Mouse (Mus musculus) cerebellum, adult 9-11 months (tissue): Measurements from ENCODE around the gene Dtd1.
"Not testable (repeated sequence)": the region's sequence is repeated elsewhere in the genome, so short reads cannot be mapped to it uniquely, and the experiment has no call there.

Experiments used
- DNase-seq: peaks from one replicate; pipeline ENCODE4 v3.0.0; 2022

Dtd1 gene

DNA sequence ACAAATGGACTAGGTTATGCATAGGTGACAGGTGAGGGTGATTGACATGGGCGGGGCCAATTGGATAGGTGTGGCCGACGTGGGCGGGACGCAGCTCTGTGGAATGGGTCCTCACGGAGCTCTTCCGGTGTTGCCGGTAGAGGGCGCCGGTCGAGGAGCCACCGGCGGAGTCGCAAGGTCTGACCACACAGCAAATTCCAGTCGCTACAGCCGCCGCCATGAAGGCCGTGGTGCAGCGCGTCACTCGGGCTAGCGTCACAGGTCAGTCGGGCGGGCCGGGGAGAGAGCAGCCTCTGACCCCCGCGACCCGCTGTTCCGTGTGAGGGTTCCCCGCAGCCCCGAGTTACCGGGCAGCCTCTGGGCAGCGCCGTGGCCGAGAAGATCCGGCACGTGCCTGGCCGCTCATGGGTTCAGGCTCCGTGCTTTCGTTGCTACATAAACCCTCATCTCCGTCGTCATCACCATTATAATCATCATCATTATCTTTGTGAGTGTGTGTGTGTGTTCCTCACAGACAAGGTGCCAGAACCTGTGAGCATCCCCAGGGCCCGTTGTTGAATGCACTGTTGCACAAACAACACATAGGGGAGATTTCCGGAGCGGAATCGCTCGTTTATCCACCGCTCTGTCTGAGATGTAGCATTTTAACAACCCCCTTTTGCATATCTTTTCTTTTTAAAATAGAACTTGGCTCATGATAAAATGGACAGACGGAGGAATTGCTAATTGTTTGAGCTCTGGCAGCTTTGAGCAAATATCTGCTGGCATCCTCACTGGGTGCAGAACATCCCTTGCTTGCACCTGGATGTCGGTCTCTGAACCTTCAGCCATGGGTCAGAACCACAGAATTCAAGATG is at the start of gene Dtd1:
Dtd1 (plus strand) TSS at position 67 of the 857 bp plus-strand sequence.
- DNase-seq: peak; percentile 95

DNA sequence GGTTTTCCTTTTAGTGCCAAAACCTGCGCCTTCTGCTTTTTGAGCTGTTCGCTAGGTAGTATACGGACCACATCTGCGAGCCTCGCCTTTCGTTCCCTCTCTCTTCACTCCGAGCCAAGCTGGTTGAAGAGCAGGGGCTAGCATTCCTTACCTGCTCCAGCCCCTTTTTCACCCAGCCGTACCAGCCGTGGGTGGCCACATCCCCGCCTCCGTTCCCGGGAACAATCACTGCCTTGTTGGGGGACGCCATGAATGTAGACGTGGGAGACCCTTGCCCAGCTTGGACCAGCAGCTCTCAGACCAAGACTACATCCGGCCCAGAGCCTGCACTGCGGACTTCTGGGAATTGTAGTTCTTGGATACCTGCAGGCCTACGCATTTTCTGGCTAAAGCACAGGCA is 49.2 kb upstream of the Dtd1 start, which contains the start of gene Rbbp9:
Rbbp9 (minus strand) TSS at position 341 of the 400 bp plus-strand sequence.
- peak; percentile 75 for DNase-seq

DNA sequence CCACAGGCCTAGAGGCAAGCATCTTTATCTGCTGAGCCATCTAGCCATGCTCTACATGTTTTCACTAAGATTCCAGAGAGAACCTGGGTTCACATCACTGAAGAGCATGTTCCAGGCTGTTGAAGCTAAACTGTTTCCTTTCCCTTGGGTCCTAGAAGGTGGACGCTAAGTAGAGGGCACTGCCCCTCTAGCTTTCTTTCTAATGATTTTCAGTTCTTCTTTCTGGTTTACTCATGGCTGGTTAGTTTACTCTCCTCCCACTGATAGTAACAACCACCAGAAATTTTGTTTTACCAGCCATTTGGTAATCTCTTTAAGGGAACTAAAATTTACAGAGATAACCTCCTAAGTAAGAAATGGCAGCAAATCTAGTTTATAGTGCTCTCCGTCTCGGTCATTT is 45.8 kb upstream of the Dtd1 start:
- DNase-seq: no peak

DNA sequence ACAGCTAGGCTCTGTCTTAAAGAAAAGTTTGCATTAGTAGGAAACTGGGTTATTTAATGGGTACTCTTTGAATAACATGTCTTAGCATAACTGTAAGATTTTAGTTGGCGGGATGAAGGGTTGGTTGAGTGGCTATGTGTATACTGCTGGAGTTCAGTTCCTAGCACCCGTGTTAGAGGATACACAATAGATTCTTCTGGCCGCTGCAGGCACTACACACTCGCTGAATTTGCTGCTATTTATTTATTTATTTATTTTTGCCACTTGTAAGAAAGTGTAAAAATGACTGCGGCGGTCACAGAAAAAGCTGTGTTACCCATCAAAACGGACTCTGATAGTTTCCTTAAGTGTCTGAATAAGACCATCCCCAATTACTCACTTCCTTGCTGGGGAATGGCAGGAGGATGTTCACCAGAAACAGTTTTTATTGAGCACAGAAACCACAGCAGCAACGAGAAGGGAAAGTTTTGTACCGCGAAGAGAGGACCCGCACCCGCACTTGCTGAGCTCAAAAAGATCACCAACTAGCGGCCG is 44.3 kb upstream of the Dtd1 start:
- DNase-seq: no peak

DNA sequence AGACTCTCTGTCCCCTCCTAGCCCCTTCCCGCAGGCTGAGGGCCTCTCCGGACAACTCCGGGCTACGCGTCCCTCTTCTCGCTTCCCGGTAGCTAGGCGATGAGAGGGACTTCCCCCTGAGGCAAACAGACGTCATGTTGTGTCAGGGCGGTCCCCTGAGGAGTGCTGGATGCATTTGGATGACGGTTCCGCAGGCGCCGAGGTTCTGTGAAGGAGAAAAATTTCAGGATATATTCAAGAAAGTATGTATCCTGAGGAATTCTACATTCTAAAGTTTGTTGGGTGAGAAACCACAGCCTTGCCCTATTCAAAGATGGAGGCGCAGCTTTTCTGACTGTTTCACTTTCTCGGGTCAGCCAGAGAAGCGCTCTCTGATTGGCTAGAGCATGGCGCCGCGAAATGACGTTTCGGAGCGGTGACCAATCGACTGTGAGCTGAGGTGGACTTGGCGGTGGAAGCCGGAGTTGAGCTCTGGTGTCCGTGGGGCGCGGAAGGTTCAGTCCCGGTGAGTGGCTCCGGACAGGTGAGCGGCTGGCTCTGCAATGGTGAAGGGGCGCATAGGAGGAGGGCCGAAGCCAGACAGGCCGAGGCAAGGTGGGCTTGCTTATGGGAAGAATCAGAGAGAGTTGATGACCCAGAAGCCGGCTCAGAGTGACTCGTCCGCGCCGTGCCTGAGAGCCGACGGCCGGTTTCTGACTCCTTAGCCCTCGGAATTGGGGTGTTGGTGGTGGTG is 43.7 kb upstream of the Dtd1 start, which contains the start of gene Sec23b:
Sec23b (plus strand) TSS at position 410 of the 733 bp plus-strand sequence.
- DNase-seq: peak; percentile 97

DNA sequence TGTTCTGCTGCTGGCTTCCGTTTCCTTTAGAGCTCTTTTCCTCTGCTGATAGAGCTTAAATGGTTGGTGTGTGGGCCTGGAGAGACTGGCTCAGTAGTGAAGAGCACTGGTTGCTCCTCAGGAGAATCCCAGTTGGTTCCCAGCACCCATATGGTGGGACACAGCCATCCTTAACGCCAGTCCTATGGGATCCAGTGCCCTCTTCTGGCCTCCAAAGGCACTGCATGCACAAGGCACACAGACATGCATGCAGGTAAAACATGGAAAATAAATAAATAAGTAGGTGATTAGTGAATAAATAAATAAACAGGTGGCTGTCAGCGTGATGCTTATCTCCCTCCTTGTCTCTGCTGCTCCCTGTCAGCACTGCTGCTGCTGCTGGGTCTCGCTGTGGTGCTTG is 11.0 kb upstream of the Dtd1 start:
- DNase-seq: no peak

DNA sequence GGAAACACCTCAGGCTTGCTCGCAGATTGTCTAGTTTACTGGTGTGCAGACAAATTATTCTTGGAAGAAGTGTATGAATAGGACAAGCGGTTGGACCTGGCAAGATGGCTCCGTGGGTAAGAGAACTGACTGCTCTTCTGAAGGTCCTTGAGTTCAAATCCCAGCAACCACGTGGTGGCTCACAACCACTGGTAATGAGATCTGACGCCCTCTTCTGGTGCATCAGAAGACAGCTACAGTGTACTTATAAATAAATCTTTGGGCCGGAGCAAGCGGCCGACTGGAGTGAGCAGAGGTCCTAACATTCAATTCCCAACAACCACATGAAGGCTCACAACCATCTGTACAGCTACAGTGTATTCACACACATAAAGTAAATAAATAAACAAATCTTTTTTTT is 6.7 kb upstream of the Dtd1 start:
- DNase-seq: not testable (repeated sequence)

DNA sequence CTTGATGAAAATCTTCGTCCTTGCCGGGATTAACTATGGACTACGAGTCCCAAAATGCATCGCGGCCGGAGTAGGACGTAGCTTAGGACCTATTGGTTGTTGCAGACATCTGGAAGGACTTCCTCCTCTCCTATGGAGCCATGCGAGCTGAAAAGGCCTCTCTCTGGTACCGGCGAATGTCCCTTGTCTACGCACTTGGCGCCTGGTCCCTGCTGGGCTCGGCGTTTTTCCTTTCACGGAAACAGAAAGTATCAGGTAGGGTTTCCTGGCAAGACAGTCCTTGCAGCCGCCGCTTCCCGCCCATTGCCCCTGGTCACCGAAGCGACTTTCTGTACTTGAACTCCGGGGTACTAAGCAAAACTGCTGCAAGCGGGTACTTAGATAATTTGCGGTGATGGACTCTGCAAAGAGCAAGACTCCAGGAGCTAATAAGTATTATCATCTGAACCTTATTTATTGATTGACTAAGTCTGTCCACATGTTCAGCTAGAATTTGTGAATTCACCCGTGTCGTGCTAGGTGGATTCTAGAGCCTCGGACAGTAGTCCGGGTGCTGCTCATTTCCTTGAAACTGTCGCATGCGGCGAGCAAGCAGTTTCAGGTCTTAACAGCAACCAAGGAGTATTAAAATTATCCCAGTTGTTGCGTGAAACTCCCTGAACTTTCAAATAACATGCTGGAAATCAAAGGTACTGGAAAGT is 5.6 kb upstream of the Dtd1 start, which contains the start of gene Smim26:
Smim26 (plus strand) TSS at position 104 of the 701 bp plus-strand sequence.
- peak; percentile 82 for DNase-seq

DNA sequence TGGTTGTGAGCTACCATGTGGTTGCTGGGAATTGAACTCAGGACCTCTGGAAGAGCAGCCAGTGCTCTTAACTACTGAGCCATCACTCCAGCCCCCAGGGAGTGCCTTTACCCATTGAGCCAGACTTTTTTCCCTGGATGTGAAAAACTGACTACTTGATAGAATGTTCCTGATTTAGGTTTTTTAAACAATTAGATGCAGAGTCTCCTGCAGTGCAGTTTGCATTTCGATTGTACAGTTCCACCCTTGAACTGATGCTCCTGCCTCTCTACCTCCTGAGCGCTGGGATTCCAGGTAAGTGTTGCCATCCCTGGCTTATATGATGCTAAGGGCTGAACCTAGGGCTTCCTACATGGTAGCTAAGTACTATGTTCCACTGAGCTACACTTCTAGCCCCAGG is 1.7 kb upstream of the Dtd1 start:
- no peak for DNase-seq

DNA sequence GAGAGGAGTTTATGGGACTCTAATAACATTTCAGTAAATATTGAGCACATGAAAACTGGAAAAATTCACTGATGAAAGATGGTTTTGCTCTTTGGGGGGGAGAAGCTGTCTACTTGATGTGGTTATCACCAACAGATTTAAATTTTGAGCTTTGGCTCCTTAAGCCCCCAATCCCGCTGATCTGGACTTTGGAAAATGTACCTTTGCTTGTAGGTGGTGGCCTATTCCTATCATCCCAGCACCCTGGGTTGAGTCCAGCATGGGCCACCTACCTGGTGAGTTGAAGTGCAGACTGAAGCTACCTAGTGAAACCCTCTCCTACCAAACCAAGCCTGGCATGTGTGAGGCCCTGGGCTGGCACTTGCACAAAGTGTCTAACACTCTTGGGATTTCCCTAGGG is 1.9 kb downstream of the Dtd1 start:
- DNase-seq: no peak

DNA sequence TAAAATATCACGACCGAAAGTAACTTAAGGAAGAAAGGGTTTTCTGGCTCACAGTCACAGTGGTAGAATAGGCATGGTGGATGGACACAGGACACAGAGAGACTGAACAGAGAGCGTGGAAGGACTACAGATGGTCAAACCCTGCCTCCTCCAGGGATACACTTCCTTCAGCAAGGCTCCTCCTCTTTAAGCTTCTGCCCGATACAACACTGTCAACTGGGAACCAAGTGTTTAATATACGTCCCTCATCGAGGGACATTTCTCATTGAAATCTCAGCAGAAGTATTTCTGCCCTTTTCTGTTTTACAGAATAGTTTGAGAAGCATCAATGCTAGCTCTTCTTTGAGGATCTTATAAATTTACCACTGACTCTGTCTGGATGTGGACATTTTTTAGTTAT is 14.3 kb downstream of the Dtd1 start:
- DNase-seq: no peak

DNA sequence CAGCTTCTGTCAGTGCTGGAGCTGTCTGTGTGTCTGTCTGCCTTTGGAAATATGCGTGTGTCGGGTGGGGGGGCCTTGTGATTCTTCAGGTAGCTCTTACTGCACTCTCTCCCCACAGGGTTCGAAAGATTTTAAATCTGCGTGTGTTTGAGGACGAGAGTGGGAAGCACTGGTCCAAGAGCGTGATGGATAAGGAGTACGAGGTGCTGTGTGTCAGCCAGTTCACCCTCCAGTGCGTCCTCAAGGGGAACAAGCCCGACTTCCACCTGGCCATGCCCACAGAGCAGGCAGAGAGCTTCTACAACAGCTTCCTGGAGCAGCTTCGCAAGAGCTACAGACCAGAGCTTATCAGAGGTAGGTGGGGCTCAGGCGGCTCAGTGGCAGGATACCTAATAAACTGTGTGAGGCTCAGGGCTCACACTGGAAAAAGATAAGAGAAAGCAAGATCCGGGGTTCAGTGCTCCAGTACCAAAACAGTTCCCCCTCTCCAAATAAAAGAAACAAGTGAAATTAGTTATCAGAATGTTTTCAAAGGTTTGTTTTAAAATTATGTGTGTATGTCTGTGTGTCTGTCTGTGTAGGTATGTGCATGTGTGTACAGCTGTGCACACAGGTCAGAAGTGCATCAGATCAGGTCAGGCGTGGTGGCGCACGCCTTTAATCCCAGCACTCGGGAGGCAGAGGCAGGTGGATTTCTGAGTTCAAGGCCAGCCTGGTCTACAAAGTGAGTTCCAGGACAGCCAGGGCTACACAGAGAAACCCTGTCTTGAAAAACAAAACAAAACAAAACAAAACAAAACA is 17.6 kb downstream of the Dtd1 start:
- no peak for DNase-seq

DNA sequence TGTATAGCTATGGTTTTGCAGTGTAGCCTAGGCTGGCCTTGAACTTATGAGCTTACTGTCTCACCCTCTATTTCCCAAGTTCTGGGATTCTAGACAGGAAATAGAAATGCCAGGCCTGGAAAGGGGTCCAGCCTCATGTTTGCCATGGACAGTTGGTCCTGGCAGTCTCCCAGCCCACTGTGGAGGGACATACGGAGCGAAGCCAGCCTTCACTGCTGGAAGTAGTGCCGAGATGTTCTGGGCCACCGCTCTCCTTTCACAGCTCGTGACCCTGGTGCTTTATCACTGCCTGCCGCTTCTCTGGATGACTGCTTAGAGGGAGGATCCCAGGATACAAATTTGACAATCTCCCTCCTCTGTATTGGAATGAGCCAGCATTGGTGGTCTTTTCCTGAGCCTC is 21.8 kb downstream of the Dtd1 start:
- peak; percentile 67 for DNase-seq

DNA sequence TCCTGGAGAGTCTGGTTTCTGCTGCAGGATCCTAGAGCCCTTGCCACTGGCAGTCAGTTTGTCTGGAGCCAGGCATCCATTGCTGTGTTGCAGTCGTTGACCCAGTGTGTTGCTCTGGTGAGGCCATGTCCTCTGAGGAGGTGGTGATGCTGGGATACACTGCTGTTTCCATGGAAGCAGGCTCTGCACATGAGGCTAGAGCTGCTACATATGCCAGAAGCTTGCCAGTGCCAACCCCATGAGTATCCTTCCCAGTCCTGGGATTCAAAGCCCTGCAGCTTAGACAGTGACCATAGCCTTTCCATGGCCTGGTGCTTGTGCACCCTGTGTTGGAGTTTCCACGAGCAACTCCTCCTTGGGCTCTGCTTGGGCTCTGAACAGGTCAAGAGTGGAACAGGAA is 33.9 kb downstream of the Dtd1 start:
- DNase-seq: no peak

DNA sequence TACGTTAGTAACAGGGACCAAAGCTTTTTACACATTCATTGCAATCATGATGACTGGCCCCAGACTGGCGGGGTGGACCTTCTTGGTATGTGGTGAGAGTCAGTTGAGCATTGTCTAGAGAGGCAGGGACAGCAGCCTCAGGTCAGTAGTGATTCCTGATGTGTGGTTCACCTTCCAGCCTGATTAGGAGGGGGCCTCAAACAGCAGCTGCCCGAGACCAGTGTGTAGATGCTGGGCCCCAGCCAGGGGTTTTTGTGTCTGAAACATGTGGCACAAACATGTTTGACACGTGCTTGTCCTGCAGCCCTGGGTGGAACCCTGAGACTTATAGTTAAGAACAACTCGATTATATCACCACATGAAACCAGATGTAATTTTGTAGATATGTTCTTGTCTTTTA is 34.5 kb downstream of the Dtd1 start:
- DNase-seq: no peak

DNA sequence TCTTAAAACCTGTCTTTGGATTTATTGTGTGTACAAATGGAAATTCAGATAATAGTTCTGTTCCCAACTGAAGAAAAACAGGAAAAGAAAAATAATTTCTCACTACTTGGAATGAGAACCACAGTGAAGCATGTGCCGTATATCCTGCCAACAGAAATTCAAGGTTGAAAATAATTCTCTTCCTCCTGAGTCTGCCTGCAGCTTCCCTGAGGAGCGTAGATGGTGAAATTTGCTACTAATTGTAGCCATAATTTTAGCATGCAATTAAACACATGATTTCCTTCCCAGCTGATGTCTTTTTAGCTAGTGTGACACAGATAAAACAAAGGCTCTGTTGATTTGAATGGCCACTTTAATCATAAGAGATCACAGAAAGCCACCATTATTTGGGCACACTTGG is 35.0 kb downstream of the Dtd1 start:
- DNase-seq: no peak

DNA sequence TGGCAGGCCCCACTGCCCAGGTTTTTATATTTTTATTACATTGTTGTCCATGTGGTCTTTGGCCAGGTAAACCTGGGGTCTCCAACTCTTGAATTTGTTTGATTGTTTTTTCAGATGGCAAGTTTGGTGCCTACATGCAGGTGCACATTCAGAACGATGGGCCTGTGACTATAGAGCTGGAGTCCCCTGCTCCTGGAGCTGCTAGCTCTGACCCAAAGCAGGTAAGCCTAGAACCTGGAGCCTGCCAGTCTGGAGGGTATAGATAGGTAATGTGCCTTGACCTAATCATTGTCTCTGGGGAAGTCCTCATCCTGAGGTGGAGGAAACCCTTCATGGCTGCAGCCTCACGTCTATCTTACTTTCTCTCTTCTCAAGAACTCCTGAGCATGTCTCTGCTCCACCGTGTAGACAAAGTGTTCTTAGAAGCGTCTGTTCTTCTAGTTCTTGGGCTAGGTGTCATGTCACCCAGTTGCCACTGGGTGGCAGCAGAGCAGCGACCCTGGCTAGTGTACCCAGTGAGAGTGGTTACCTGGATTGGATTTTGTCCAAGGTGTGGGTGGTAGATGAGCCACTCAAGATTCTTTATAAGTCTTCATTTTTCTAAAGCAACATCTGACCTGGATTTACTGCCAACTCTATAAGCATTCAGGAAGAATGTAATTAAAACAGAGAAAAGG is 36.1 kb downstream of the Dtd1 start:
- DNase-seq: peak; percentile 59

DNA sequence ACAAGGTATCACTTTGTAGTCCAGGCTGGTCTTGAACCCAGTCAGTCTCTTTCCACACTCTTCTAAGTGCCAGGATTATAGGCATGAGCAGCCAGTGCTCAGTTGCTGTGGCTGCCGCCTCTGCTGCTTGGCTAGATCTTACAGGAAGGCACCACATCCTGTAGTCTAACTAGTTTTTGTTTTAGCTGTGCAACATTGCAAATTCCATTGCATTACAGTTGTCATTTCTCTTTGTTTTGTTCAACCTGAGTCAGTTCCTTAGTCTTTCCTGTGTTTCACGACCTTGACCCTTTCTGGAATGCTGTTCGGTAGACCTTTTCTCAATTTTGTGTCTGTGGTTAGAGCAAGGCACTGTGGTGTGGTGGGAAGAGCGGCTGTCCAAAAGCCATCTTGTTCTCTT is 37.5 kb downstream of the Dtd1 start:
- DNase-seq: no peak

DNA sequence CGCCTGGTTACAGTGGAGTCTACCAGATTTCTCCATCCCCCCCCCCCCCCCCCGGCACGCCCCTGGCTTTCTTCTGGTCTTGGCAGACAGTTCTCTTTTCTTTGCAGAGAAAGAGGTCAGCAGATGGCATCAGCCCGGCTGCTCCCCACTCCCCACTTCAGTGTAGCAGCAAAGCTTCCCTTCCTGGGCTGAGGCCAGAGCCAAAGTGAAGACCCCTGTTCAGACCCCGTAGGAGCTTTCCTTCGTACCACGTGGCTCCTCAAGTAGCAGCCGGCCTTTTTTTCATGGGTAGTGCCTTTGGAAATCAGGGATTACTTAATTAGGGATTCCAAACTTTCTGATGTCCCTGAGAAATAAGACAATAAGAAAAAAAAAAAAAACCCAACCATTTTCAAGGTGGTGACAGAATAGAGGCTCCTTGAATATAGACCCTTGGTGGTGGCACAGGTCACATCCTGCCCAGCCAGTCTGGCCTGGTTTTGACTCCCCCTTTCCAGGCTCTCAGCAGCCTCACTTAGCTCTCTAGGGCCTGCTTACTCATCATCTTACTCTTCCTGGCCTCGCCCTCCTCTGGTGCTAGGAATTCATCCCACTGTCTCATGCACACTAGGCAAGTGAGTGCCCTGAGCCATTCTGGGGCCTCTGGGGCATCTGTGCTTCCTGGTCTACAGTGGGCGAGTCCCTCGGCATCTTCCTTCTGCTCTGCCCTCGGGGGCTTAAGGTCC is 38.1 kb downstream of the Dtd1 start:
- no peak for DNase-seq

DNA sequence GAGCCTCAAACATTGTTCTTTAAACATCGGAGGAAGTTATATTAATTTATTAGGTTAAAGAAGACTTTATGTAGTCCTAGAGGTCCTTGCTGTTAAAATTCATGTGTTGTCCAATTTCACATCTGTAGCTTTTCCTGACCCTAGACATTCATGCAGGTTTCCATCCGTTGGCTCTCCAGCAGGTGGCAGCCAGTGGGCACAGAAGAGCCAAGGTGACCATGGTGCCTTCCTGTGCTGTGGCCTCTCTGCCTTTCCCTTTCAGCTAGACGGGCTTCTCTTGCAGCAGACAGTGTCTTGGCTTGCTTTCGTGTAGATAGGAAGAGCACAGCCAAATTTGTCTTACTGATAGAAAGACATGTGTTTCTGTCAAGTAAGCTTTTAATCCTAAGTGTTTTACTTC is 39.0 kb downstream of the Dtd1 start:
- no peak for DNase-seq

DNA sequence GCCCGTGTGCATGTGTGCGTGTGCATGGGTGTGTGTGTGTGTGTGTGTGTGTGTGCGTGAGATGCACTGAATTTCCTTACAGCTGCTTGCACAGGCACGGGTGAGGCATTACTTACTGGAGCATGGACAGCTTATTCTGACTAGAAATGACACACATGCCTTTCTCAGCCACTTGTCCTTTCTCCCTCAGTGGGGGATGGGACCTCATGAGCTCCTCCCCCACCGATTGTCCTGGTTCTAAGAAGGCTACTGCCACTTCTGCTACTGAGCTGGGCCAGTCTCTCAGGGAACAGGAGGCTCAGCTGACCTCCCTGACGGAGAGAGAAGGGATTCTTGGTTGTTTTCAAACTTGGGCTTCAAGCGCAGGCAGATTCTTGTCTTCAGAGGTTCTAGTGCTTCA is 40.4 kb downstream of the Dtd1 start:
- DNase-seq: no peak
